Mouse (Mus musculus) spleen, adult 2 months (tissue): ENCODE data around the gene Zdhhc16. TPM values are rescaled to one million over a fixed set of nuclear protein-coding genes. Genes with fewer than 3 reads are reported as not detected.
"Not testable (repeated sequence)": the region's sequence is repeated elsewhere in the genome, so short reads cannot be mapped to it uniquely, and the experiment has no call there.

Experiments used
- DNase-seq, 2 experiments: peaks; one replicate each; pipeline versions ENCODE4 v3.0.0 to v3.0.0-alpha.2; 2012 to 2021; ENCODE audit warnings: low spot score in 2 of 2, low read depth in 1 of 2
- H3K27ac ChIP-seq: fragments of 200-500 bp; 2 replicates; pipeline ENCODE4 v1.5.1; 2012; ENCODE audit warnings: low read length, inconsistent platforms; ENCODE audit not compliant: insufficient read depth
- H3K27me3 ChIP-seq: fragments of 200-500 bp; 2 replicates; pipeline ENCODE4 v1.6.1; 2012; ENCODE audit warnings: mild to moderate bottlenecking, moderate library complexity, low read length, inconsistent platforms; ENCODE audit not compliant: control insufficient read depth, insufficient read depth
- H3K36me3 ChIP-seq: fragments of 200-500 bp; 2 replicates; pipeline ENCODE4 v1.6.1; 2012; ENCODE audit warnings: mild to moderate bottlenecking, low read length, inconsistent platforms; ENCODE audit not compliant: control insufficient read depth, insufficient read depth
- H3K4me1 ChIP-seq: fragments of 200-500 bp; 2 replicates; pipeline ENCODE4 v1.6.1; 2011; ENCODE audit warnings: inconsistent platforms; ENCODE audit not compliant: control insufficient read depth, insufficient read depth, insufficient read length
- H3K4me3 ChIP-seq: fragments of 200-500 bp; 2 replicates; pipeline ENCODE4 v1.5.1; 2011; ENCODE audit warnings: mild to moderate bottlenecking, inconsistent platforms; ENCODE audit not compliant: insufficient read depth, insufficient read length; ENCODE audit errors: extremely low read depth
- CTCF ChIP-seq: fragments of 200-500 bp; IDR thresholded peaks from 2 replicates; pipeline ENCODE4 v1.5.1; 2011; ENCODE audit warnings: mild to moderate bottlenecking, inconsistent platforms; ENCODE audit not compliant: insufficient read depth, insufficient read length, insufficient replicate concordance; ENCODE audit errors: extremely low read depth
- POLR2A ChIP-seq: fragments of 200-500 bp; IDR thresholded peaks from 2 replicates; pipeline ENCODE4 v1.6.1; 2011; ENCODE audit warnings: low read depth, low read length, inconsistent platforms
- WGBS: fragments of 180-500 bp; shearing (Covaris S2); methylation state at CpG from one replicate; pipeline ENCODE4 v1.1.7; 2018; 5-methylcytosine and 5-hydroxymethylcytosine counted together
- polyA plus RNA-seq: library from polyadenylated mRNA; depleted of rRNA; stranded (reverse); fragments of >200 nt; gene quantifications from 2 replicates; pipeline ENCODE4 v1.2.3, GENCODE M21; 2012

Gene Zdhhc16
- polyA plus RNA-seq, 1 experiment, result 68.0 TPM

DNA sequence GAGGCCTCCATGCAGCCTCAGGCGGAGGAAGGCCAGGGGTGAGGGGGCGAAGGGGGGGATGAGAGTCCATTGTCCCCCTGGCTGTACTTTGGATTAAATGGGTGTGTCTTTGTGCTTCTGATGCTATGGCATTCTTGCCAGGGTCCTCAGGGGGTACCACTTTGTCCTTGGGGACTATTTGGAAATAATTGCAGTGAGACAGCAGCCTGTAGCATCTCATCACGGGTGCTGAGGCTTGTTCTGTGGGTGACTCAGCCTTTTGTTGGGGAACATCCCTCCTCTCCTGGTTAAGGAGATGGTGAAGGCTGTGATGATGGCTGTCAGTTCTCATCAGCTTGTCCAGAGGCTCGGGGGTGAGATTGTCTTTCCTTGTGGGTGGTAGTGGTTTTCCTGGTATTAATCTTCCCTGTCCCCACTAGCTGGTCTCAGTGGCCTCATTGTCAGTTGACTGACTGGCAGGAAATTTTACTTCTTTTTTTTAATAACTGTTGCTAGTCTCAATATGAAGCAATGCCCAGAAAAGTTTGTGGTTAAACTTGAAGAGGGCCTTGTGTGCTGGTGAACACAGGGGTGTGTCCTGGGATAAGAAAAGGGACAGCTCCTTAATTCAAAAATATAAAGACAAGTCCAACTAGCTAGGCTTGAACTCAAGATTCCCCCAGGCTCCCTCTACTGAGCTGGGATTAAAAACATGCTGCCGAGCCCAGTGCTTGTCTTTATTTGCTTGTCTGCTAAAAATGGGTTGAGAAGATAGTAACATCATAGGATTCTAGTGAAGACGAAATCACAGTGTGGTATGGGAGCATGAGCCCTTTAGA is 19.3 kb upstream of the Zdhhc16 start:
- TF ChIP-seq CTCF, result no peak
- no peak for TF ChIP-seq POLR2A
- DNase-seq, result no peak
- Histone ChIP-seq H3K36me3 (peaks cover 14% of the 10 kb centered on the region), H3K4me3 (no peak overlapping the region), H3K27me3 (no peaks in the 10 kb centered on the region), H3K27ac (no peak overlapping the region; the same call in 1 of the 2 replicates), H3K4me1 (peaks cover 2% of the 10 kb centered on the region; the same call in 1 of the 2 replicates)
- WGBS, result 56% methylated on average over 6 of the region's 6 CpGs

DNA sequence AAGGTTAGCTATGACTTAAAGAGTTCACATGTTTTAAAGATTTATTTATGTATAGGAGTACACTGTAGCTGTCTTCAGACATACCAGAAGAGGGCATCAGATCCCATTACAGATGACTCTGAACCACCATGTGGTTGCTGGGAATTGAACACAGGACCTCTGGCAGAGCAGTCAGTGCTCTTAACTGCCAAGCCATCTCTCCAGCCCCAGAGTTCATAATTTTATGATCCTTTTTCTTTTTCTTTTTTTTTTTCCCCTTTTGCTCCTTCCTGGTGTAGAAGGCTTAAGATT is 18.7 kb upstream of the Zdhhc16 start:
- H3K27me3 ChIP-seq, H3K4me1 ChIP-seq, H3K27ac ChIP-seq, DNase-seq, H3K4me3 ChIP-seq: not testable (repeated sequence)
- peaks cover 15% of the 10 kb centered on the region for H3K36me3 ChIP-seq

DNA sequence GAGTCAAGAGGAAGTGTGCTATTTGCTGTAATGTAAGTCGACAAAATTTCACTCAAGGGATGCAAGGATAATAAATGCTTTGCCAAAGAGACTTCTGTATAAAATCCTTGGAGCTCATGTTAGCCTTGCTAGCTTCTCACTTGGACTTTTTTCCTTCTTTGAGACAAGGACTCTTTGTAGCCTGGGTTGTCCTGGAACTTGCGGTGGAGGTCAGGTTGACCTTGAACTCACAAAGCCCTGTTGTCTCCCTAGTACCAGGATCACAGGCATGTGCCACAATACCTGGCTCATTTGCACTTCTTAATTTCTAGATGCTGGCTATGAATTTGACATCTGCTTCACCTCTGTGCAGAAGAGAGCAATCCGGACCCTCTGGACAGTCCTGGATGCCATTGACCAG is 18.0 kb upstream of the Zdhhc16 start:
- peaks cover 15% of the 10 kb centered on the region for H3K36me3 ChIP-seq
- no peak for DNase-seq
- no peak overlapping the region for H3K4me3 ChIP-seq
- TF ChIP-seq POLR2A, result no peak
- no peak for TF ChIP-seq CTCF
- peaks cover 2% of the 10 kb centered on the region; the same call in 1 of the 2 replicates for H3K4me1 ChIP-seq
- no peaks in the 10 kb centered on the region for H3K27me3 ChIP-seq
- no peak overlapping the region for H3K27ac ChIP-seq
- 86% methylated on average over 3 of the region's 3 CpGs for WGBS

- TF ChIP-seq POLR2A (no peak), CTCF (no peak)
- Histone ChIP-seq H3K27ac (no peak overlapping the region), H3K36me3 (peaks cover 15% of the 10 kb centered on the region), H3K4me3 (no peak overlapping the region), H3K27me3 (no peaks in the 10 kb centered on the region), H3K4me1 (peaks cover 2% of the 10 kb centered on the region; the same call in 1 of the 2 replicates)
- WGBS, result 69% methylated on average over 4 of the region's 4 CpGs
- no peak for DNase-seq
These were observed 16.4 kb upstream of the Zdhhc16 start for GRCm38 (mm10) chr19:41916853-41917252.

DNA sequence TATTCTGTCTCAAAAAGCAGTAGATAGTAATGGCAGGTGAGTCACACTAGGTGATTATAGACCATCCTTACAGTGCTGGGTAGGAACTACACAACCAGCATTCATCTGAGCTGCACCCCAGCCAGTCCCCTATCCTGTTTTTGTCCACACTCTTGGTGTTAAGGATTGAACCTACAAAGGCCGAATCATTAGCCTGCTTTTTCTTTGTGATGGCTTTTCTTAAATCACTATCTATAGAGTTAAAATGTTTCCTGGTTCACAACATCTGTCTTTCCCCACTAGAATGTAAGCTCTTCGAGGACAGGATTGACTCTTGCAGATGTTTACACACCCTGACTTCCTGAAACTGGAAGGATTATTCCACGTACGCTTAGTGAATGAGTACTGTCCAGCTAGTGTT is 13.8 kb upstream of the Zdhhc16 start:
- WGBS, result 85% methylated on average over 4 of the region's 4 CpGs
- no peak for TF ChIP-seq CTCF
- TF ChIP-seq POLR2A, result no peak
- Histone ChIP-seq H3K27ac (no peak overlapping the region), H3K4me1 (no peaks in the 10 kb centered on the region), H3K4me3 (no peak overlapping the region), H3K36me3 (peaks cover 21% of the 10 kb centered on the region), H3K27me3 (no peaks in the 10 kb centered on the region)
- DNase-seq, result no peak

DNA sequence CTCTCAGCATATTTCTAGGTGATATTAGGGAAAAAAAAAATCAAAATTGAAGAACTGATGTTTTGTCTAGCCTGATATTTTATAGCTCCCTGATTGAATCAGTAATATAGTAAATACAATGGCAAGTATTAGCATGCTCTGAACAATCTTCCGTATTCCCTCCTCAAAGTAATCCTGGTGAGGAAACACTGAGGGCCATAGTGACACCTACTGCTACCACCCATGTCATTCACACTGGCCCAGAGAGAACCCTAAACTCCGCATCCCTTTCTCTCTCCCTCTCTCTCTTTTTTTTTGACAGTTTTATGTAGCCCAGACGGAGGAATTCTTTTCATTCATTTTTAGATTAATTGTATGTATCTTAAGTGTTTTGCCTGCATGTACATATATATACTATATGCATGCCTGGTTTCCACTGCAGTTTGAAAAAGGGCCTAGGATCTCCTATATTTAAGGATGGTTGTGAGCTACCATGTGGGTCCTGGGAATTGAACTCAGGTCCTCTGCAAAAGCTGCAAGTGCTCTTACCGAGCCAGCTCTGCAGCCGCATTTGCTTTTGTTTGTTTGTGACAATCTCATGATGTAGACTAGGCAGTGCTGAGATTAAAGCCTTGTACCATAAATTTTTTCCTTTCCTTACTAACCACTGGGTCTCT is 12.7 kb upstream of the Zdhhc16 start:
- WGBS, result 91% methylated on average over 5 of the region's 5 CpGs
- no peak overlapping the region for H3K27ac ChIP-seq

GRCm38 (mm10) chr19:41932686-41933085 is 594 bp upstream of the Zdhhc16 start:
- WGBS, result under 1% methylated on average over 28 of the region's 28 CpGs

More for the DNA sequence above, 12.7 kb upstream of the Zdhhc16 start:
- Histone ChIP-seq H3K4me3 (no peak overlapping the region), H3K4me1 (no peaks in the 10 kb centered on the region), H3K36me3 (peaks cover 23% of the 10 kb centered on the region), H3K27me3 (no peaks in the 10 kb centered on the region)
- TF ChIP-seq CTCF (no peak), POLR2A (no peak)
- DNase-seq, result no peak

More at GRCm38 (mm10) chr19:41932686-41933085, 594 bp upstream of the Zdhhc16 start:
- peak in 1 of 2 experiments; percentile 53 for DNase-seq
- H3K36me3 ChIP-seq, result peaks cover 7% of the 10 kb centered on the region
- peak overlapping the region; percentile 87 for H3K4me3 ChIP-seq
- TF ChIP-seq CTCF, result no peak
- no peak for TF ChIP-seq POLR2A
- H3K27me3 ChIP-seq, result no peaks in the 10 kb centered on the region
- H3K4me1 ChIP-seq, result peaks cover 3% of the 10 kb centered on the region; the same call in 1 of the 2 replicates
- H3K27ac ChIP-seq, result peak overlapping the region; percentile 78
